Mouse (Mus musculus) adrenal gland, postnatal 4 days (tissue): ENCODE results near the gene S100a8. TPM values are rescaled to one million over a fixed set of nuclear protein-coding genes. Genes with fewer than 3 reads are reported as not detected.
A peak's percentile ranks its signal among the peaks of the same experiment; 100 is the strongest.

Experiments used
- DNase-seq, 2 experiments: peaks; one replicate each; pipeline ENCODE4 v3.0.0; 2021 to 2022; ENCODE audit warnings: low spot score in 2 of 2, mixed read lengths in 2 of 2
- long read RNA-seq, 2 experiments: library from polyadenylated mRNA; stranded (forward); transcript quantifications; one replicate each; pipeline ENCODE4 v2.0.0; 2021
- total RNA-seq, 2 experiments: library from RNA; stranded (reverse); gene quantifications; 2 replicates each; pipeline ENCODE4 v1.2.3; 2021

The S100a8 gene
- total RNA-seq = 100 to 1,000 TPM in 1 of 2 experiments, 10 to 100 TPM in 1; 48.2 to 155 TPM
- long read RNA-seq, experiment 1, transcript S100a8-201 (3 exons, 486 nt) = major isoform, 69 of 70 reads
- long read RNA-seq, experiment 1, partial matches to known transcripts = 0 of 70 reads
- long read RNA-seq, experiment 1, other reads (novel, unspliced or antisense) = 0 of 70 reads
- long read RNA-seq, experiment 2, transcript S100a8-201 (3 exons, 486 nt) = major isoform, 21 of 22 reads
- long read RNA-seq, experiment 2, partial matches to known transcripts = 0 of 22 reads
- long read RNA-seq, experiment 2, other reads (novel, unspliced or antisense) = 0 of 22 reads

GRCm38 (mm10) chr3:90668846-90669245 is at the start of gene S100a8:
Gene S100a8 (plus strand): TSS chr3:90668978.
- no peak for DNase-seq

GRCm38 (mm10) chr3:90621552-90621951 is 47.2 kb upstream of the S100a8 start:
- DNase-seq = no peak

GRCm38 (mm10) chr3:90623435-90624071 is 45.2 kb upstream of the S100a8 start:
- peak; percentile 32 to 43 for DNase-seq

GRCm38 (mm10) chr3:90625496-90625895 is 43.3 kb upstream of the S100a8 start:
- no peak for DNase-seq

DNA sequence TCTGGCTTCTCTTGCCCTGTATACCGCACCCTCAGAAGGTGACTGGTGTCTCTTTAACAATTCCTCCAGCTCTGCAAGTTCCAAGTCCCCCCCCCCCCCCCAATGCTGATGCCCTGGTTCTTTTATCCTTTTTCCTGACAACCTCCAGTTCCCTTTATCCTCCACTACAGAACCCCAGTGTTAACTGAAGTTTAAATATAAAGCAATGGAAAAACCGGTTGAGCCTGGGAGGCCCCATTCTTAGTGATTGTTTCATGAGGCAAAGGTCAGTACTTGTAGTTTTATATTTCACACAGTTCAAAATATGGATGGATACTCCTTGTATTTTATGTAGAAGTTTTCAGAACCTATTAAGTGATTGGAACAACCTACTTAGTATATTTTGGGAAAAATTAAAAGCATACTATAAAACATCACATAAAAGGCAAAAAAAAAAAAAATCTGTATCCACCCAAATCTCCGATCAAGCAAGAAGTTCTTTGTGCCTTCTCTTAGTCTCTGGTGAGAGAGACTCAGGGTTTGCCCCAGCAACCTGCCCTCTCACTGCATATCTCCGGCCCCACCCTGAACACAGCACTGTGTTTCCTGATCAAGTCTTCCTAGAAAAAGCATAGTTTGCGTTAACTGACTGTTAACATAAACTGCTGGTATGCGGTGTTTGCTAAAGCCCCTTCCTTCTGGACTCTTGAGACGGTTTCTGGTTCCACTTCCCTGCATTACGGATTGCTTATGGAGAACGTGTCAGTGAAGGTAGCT is 42.3 kb upstream of the S100a8 start:
- no peak for DNase-seq

GRCm38 (mm10) chr3:90627366-90627765 is 41.4 kb upstream of the S100a8 start:
- DNase-seq = no peak

DNA sequence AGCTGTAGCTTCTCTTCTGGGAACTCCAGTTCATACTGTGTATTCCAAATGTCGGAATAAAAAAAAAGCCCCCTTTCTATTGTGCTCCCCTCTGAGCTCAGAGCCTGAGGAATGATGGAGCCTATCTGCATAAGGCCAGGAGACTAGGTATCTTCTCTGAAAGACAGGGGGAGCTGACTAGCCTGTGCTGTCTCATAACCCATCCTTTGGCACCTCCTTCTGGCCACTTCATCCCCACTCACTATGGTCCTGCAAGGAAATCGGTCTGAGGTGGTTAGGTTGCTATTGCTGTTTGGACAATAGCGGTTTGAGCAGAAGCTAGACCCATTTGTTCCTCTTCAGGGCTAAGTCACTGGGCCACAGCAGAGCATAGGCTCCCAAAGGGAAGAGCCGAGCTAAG is 41.0 kb upstream of the S100a8 start:
- no peak for DNase-seq

- no peak for DNase-seq
Measured at GRCm38 (mm10) chr3:90629298-90629697, 39.5 kb upstream of the S100a8 start.

DNA sequence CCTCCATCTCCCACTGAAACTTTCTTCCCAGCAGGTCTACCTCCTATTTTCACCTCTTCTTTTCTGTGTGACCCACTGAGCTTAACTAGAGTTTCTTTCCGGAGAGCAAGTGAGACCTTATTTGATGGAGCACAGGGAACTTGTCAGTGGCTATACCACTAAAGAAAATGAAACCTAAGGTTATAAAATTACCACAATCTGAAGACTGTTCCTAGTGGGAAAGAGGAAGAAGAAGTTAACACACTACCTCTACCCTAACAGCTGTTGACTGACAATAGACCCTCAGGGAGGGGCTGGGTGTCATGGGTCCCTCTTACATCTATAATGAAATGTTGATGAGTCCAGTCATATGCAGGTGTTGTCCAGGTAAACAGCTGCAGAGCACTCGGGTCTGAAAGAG is 36.8 kb upstream of the S100a8 start:
- no peak for DNase-seq

DNA sequence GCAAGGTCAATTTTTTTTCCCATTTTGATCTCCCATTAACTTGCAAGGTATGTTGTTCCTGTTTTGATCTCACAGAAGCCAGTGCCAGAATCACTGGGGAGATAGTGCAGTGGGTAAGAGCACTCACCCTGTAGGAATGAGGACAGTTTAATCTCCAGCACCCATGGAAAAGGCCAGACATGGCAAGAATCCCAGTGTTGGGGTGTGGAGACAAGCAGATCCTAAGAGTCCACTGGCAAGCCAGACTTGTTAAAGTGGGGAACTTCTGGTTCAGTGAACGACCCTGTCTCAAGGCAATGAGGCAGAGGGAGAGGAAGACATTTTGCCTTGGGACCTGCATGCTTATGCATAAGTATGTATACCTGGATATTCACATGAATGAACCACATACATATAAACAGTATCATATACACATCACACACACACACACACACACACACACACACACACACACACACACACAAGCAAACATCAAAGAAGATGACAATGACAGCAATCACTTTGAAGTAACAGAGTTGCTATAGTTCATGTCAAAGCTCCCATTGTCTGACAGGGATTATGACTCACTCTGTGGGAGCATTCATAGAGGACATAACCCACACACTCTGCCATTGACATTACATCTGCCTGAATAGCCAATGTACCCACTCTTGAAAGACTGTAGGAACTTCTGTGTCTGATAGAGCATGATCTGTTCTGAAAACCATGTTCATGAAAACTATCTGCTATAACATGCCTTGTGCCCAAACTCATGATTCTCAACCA is 30.1 kb upstream of the S100a8 start:
- DNase-seq = no peak

- DNase-seq = no peak
Measured at GRCm38 (mm10) chr3:90639511-90640154, 29.1 kb upstream of the S100a8 start.

DNA sequence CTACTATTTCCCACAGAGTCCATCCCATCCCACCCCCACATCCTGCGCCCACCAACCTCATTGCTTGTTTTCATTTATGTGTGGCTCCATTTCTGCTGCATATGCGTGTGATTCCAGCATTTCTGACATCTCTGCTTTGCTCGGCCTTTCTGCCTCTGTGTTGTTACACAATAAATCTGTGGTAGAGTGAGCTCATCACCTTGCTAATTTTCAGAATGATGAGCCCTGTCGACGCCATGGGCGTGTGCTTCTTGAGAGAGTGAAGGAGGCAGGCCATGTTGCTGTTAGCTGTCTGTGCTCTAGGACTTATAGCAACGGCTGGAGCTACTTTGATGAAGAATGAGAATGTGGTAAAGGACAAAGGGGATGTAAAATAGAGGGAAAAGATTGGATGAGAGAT is 27.8 kb upstream of the S100a8 start:
- DNase-seq = no peak

DNA sequence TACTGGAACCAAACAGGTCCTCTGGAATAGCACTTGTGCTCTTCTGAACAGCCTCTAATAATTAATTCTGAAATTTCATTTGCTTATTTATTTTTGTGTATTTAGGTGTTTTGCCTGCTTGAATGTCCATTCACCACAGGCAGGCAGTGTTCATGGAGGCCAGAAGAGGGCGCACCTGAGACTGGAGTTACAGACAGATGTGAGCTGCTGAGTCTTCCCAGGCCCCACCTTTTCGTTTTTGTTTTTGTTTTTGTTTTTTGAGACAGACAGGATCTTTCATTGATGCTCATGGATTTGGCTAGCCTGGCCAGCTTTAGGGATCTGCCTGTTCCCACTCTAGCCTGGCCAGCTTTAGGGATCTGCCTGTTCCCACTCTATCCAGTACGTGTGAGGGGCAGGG is 24.6 kb upstream of the S100a8 start:
- peak in 1 of 2 experiments; percentile 29 for DNase-seq

GRCm38 (mm10) chr3:90647291-90647690 is 21.5 kb upstream of the S100a8 start:
- no peak for DNase-seq

GRCm38 (mm10) chr3:90648981-90649380 is 19.8 kb upstream of the S100a8 start:
- no peak for DNase-seq

GRCm38 (mm10) chr3:90649832-90650231 is 18.9 kb upstream of the S100a8 start:
- no peak for DNase-seq

GRCm38 (mm10) chr3:90652878-90653508 is 15.8 kb upstream of the S100a8 start:
- peak in 1 of 2 experiments; percentile 16 for DNase-seq

GRCm38 (mm10) chr3:90653717-90654116 is 15.1 kb upstream of the S100a8 start, which contains the start of gene S100a7a:
Gene S100a7a (plus strand): TSS chr3:90654017.
- no peak for DNase-seq

DNA sequence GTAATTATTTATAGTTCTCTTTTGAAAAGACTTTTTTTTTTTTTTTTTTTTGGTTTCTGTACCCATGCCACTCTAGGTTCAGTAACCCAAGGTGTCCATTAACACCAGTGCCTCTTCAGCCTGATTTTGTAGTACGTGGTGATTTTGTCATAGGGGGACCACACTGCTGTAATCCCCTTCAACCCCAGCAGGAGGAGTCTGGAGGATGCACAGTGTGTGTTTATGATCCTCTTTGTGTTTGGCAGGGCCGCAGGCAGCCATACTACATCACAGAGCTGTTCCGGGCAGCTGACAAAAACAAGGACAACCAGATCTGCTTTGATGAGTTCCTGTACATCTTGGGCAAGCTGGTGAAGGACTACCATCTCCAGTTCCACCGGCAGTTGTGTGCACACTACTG is 11.4 kb upstream of the S100a8 start:
- no peak for DNase-seq

DNA sequence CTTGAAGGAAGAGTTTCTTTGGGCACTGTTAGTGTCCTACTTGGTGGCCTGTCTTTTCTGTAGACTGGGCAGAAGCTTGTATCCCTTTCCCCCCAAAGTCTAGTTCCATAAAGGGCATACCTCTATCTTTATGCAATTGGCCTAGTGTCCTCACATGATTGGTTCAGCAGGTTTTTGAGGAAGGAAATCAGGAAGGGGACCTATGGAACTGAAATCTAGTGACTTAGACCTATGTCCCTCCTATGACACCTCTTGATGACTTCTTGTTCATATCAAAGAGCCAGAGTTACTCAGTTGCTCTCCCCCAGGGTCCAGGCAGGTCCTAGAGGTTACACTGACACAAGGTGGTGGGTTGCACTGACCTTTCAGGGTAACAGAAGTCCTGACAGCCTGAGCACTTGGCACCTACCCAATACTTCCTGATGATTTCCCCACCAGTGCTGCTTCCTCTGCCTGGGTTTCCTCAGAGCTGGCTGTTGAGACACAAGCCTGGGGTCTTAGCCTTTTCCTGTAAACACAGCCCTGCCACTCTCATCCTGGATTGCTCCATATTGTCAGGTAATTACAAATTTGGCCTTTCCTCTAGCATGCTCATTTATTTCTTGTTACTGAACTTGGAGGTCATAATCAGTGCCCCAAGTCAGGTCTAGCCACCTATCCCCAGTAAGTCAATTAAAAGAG is 9.3 kb upstream of the S100a8 start:
- DNase-seq = no peak
